Mouse (Mus musculus): Measurements from ENCODE around the gene Olfr433. TPM values are rescaled to one million over a fixed set of nuclear protein-coding genes. Genes with fewer than 3 reads are reported as not detected.
"Not testable (repeated sequence)": the region's sequence is repeated elsewhere in the genome, so short reads cannot be mapped to it uniquely, and the experiment has no call there.

The Olfr433 gene
- polyA plus RNA-seq, 1 experiment: 0.34 TPM

- no peak for TF ChIP-seq CTCF (IDR thresholded peaks at IDR 0.05; ENCODE audit: insufficient read depth, low read length)
- no peak for TF ChIP-seq POLR2A (IDR thresholded peaks at IDR 0.05; ENCODE audit: borderline replicate concordance, extremely low read depth, low read depth, low read length)
- 57% methylated on average over 2 of the region's 2 CpGs for WGBS
- DNase-seq: no peak
- Histone ChIP-seq H3K4me1 (ENCODE audit: control insufficient read depth, insufficient read depth, low read length) (no peaks in the 10 kb centered on the region), H3K4me3 (replicated peaks; ENCODE audit: extremely low read depth, low read depth, low read length) (no peak within 1 kb of the TSS)
These were observed 8.4 kb downstream of the Olfr433 start, which contains the start of gene Olfr432 for GRCm38 (mm10) chr1:174048893-174049292. Olfr432 (plus strand) TSS chr1:174049205.

GRCm38 (mm10) chr1:174049357-174049756, 8.9 kb downstream of the Olfr433 start:
- DNase-seq; H3K4me1 ChIP-seq (ENCODE audit: control insufficient read depth, insufficient read depth, low read length); H3K4me3 ChIP-seq (replicated peaks; ENCODE audit: extremely low read depth, low read depth, low read length): not testable (repeated sequence)
- 56% methylated on average over 4 of the region's 4 CpGs for WGBS

- no peak for DNase-seq
- no peak overlapping the region for H3K4me3 ChIP-seq (replicated peaks; ENCODE audit: extremely low read depth, low read depth, low read length)
- 86% methylated on average over 4 of the region's 4 CpGs for WGBS
- H3K4me1 ChIP-seq (ENCODE audit: control insufficient read depth, insufficient read depth, low read length): no peaks in the 10 kb centered on the region
- TF ChIP-seq POLR2A (IDR thresholded peaks at IDR 0.05; ENCODE audit: borderline replicate concordance, extremely low read depth, low read depth, low read length) (no peak), CTCF (IDR thresholded peaks at IDR 0.05; ENCODE audit: insufficient read depth, low read length) (no peak)
These were observed 10.0 kb downstream of the Olfr433 start for GRCm38 (mm10) chr1:174050532-174050931.

GRCm38 (mm10) chr1:174051515-174051914, 11.0 kb downstream of the Olfr433 start:
- TF ChIP-seq CTCF (IDR thresholded peaks at IDR 0.05; ENCODE audit: insufficient read depth, low read length): no peak
- no peak for TF ChIP-seq POLR2A (IDR thresholded peaks at IDR 0.05; ENCODE audit: borderline replicate concordance, extremely low read depth, low read depth, low read length)
- H3K4me1 ChIP-seq (ENCODE audit: control insufficient read depth, insufficient read depth, low read length): no peaks in the 10 kb centered on the region
- no peak for DNase-seq
- H3K4me3 ChIP-seq (replicated peaks; ENCODE audit: extremely low read depth, low read depth, low read length): no peak overlapping the region
- 74% methylated on average over 4 of the region's 4 CpGs for WGBS

- no peaks in the 10 kb centered on the region for H3K4me1 ChIP-seq (ENCODE audit: control insufficient read depth, insufficient read depth, low read length)
- WGBS: 66% methylated on average over 5 of the region's 5 CpGs
- TF ChIP-seq POLR2A (IDR thresholded peaks at IDR 0.05; ENCODE audit: borderline replicate concordance, extremely low read depth, low read depth, low read length) (no peak), CTCF (IDR thresholded peaks at IDR 0.05; ENCODE audit: insufficient read depth, low read length) (no peak)
- no peak overlapping the region for H3K4me3 ChIP-seq (replicated peaks; ENCODE audit: extremely low read depth, low read depth, low read length)
- no peak for DNase-seq
These were observed 11.5 kb downstream of the Olfr433 start for GRCm38 (mm10) chr1:174051931-174052536.

- WGBS: 64% methylated on average over 3 of the region's 3 CpGs
- no peak for DNase-seq
- TF ChIP-seq POLR2A (IDR thresholded peaks at IDR 0.05; ENCODE audit: borderline replicate concordance, extremely low read depth, low read depth, low read length) (no peak), CTCF (IDR thresholded peaks at IDR 0.05; ENCODE audit: insufficient read depth, low read length) (no peak)
- H3K4me3 ChIP-seq (replicated peaks; ENCODE audit: extremely low read depth, low read depth, low read length): no peak overlapping the region
- no peaks in the 10 kb centered on the region for H3K4me1 ChIP-seq (ENCODE audit: control insufficient read depth, insufficient read depth, low read length)
These were observed 12.5 kb downstream of the Olfr433 start for GRCm38 (mm10) chr1:174052981-174053380.

GRCm38 (mm10) chr1:174055248-174055647, 14.7 kb downstream of the Olfr433 start:
- Histone ChIP-seq H3K4me1 (ENCODE audit: control insufficient read depth, insufficient read depth, low read length) (no peaks in the 10 kb centered on the region), H3K4me3 (replicated peaks; ENCODE audit: extremely low read depth, low read depth, low read length) (no peak overlapping the region)
- TF ChIP-seq CTCF (IDR thresholded peaks at IDR 0.05; ENCODE audit: insufficient read depth, low read length) (no peak), POLR2A (IDR thresholded peaks at IDR 0.05; ENCODE audit: borderline replicate concordance, extremely low read depth, low read depth, low read length) (no peak)
- 72% methylated on average over 2 of the region's 2 CpGs for WGBS
- DNase-seq: no peak

- no peak for DNase-seq
- Histone ChIP-seq H3K4me3 (replicated peaks; ENCODE audit: extremely low read depth, low read depth, low read length) (no peak within 1 kb of the TSS), H3K4me1 (ENCODE audit: control insufficient read depth, insufficient read depth, low read length) (no peaks in the 10 kb centered on the region)
- no peak for TF ChIP-seq CTCF (IDR thresholded peaks at IDR 0.05; ENCODE audit: insufficient read depth, low read length)
- WGBS: 86% methylated on average over 3 of the region's 3 CpGs
These were observed 25.8 kb downstream of the Olfr433 start, which contains the start of gene Olfr430 for GRCm38 (mm10) chr1:174066305-174066704. Olfr430 (plus strand) TSS chr1:174066605.

GRCm38 (mm10) chr1:174084031-174084430, 43.5 kb downstream of the Olfr433 start, which contains the start of gene Olfr429:
Olfr429 (plus strand) TSS chr1:174084331.
- WGBS: 79% methylated on average over 2 of the region's 2 CpGs
- Histone ChIP-seq H3K4me3 (replicated peaks; ENCODE audit: extremely low read depth, low read depth, low read length) (no peak within 1 kb of the TSS), H3K4me1 (ENCODE audit: control insufficient read depth, insufficient read depth, low read length) (no peaks in the 10 kb centered on the region)
- DNase-seq: no peak
- TF ChIP-seq CTCF (IDR thresholded peaks at IDR 0.05; ENCODE audit: insufficient read depth, low read length): no peak
- no peak for TF ChIP-seq POLR2A (IDR thresholded peaks at IDR 0.05; ENCODE audit: borderline replicate concordance, extremely low read depth, low read depth, low read length)

Other genes starting within 250 kb of the Olfr433 start
- gene Ifi211, start 127.7 kb upstream of the Olfr433 start, polyA plus RNA-seq (2012; rRNA removed): 0.22 TPM in 1 of 2 replicates, not detected in the other
- gene Mndal, start 98.2 kb upstream of the Olfr433 start, polyA plus RNA-seq (2012; rRNA removed): 5.1 and 5.5 TPM in 2 replicates
- 8.8 and 10.4 TPM in 2 replicates for gene Ifi203, start 98.0 kb upstream of the Olfr433 start, polyA plus RNA-seq (2012; rRNA removed)
- 0.17 TPM in 1 of 2 replicates, not detected in the other for gene Ifi202b, start 58.0 kb upstream of the Olfr433 start, polyA plus RNA-seq (2012; rRNA removed)
- 0.80 and 0.89 TPM in 2 replicates for gene Ifi205, start 8.9 kb upstream of the Olfr433 start, polyA plus RNA-seq (2012; rRNA removed)
- 0.69 TPM in 1 of 2 replicates, not detected in the other for gene Olfr432, start 8.5 kb downstream of the Olfr433 start, polyA plus RNA-seq (2012; rRNA removed)
- gene Olfr430, start 25.9 kb downstream of the Olfr433 start, polyA plus RNA-seq (2012; rRNA removed): not detected in 2 replicates
- gene Olfr429, start 43.6 kb downstream of the Olfr433 start, polyA plus RNA-seq (2012; rRNA removed): not detected in 2 replicates
- not detected in 2 replicates for gene Olfr427, start 56.2 kb downstream of the Olfr433 start, polyA plus RNA-seq (2012; rRNA removed)
- not detected in 2 replicates for gene Olfr231, start 80.5 kb downstream of the Olfr433 start, polyA plus RNA-seq (2012; rRNA removed)
- not detected in 2 replicates for gene Olfr424, start 90.8 kb downstream of the Olfr433 start, polyA plus RNA-seq (2012; rRNA removed)
- not detected in 2 replicates for gene Olfr420, start 114.9 kb downstream of the Olfr433 start, polyA plus RNA-seq (2012; rRNA removed)
- 0.07 and 0.09 TPM in 2 replicates for gene Spta1, start 132.1 kb downstream of the Olfr433 start, polyA plus RNA-seq (2012; rRNA removed)
- not detected in 2 replicates for gene Olfr419, start 211.4 kb downstream of the Olfr433 start, polyA plus RNA-seq (2012; rRNA removed)